Mouse (Mus musculus) CH12.LX (cell line): Measurements from ENCODE around the gene 4921517D22Rik.

Source experiments
- CHD2 ChIP-seq: IDR thresholded peaks from 2 replicates; pipeline ENCODE4 v1.6.1; 2011; ENCODE audit warnings: low read length, improper control_type of control experiment
- CTCF ChIP-seq, 2 experiments: IDR thresholded peaks in 1 of 2; conservative IDR thresholded peaks in 1 of 2; 2 replicates each; pipeline ENCODE4 v1.5.1; 2011 to 2012; ENCODE audit warnings: low read depth in 2 of 2, low read length in 2 of 2, improper control_type of control experiment in 1 of 2, inconsistent platforms in 1 of 2, mild to moderate bottlenecking in 1 of 2, moderate library complexity in 1 of 2
- E2F4 ChIP-seq: IDR thresholded peaks from 2 replicates; pipeline ENCODE4 v1.6.1; 2011; ENCODE audit warnings: low read depth, low read length, improper control_type of control experiment; ENCODE audit not compliant: insufficient replicate concordance
- EP300 ChIP-seq: IDR thresholded peaks from 2 replicates; pipeline ENCODE4 v1.6.1; 2011; ENCODE audit warnings: low read length, improper control_type of control experiment
- HCFC1 ChIP-seq: IDR thresholded peaks from 2 replicates; pipeline ENCODE4 v1.6.1; 2012; ENCODE audit warnings: low read depth, mild to moderate bottlenecking, inconsistent platforms, low read length, improper control_type of control experiment
- POLR2AphosphoS2 ChIP-seq: IDR thresholded peaks from 2 replicates; pipeline ENCODE4 v1.6.1; 2011; ENCODE audit warnings: low read depth, low read length, improper control_type of control experiment
- SIN3A ChIP-seq: IDR thresholded peaks from 2 replicates; pipeline ENCODE4 v1.6.1; 2012; ENCODE audit warnings: low read length, improper control_type of control experiment, inconsistent platforms
- USF1 ChIP-seq: IDR thresholded peaks from 2 replicates; pipeline ENCODE4 v1.6.1; 2014; ENCODE audit warnings: low read depth, mild to moderate bottlenecking, inconsistent platforms, low read length, improper control_type of control experiment
- ZKSCAN1 ChIP-seq: IDR thresholded peaks from 2 replicates; pipeline ENCODE4 v1.6.1; 2012; ENCODE audit warnings: low read depth, inconsistent platforms, low read length, improper control_type of control experiment, borderline replicate concordance

- TF ChIP-seq SIN3A = no peak
- no peak for TF ChIP-seq ZKSCAN1
- no peak for TF ChIP-seq E2F4
- TF ChIP-seq USF1 = no peak
- TF ChIP-seq POLR2AphosphoS2 = no peak
- no peak for TF ChIP-seq EP300
- no peak for TF ChIP-seq CTCF (conservative IDR thresholded peaks at IDR 0.05 in 1 of 2, IDR thresholded peaks at IDR 0.05 in 1 of 2; ENCODE audit: low read depth in 2 of 2, low read length in 2 of 2)
- no peak for TF ChIP-seq HCFC1
- no peak for TF ChIP-seq CHD2
Observed at GRCm38 (mm10) chr13:59640178-59640440, 53.8 kb downstream of the 4921517D22Rik start.
